Comparison of ENCODE assay signal across 29 mouse cellular contexts in genomic region chr11:79947265-79947664, GRCm38 (mm10).
"Had no signal": no experiment of that assay in that cellular context is flagged by ENCODE, and none has a peak within 500 bp of the region (broad histone marks: within the 10 kb centered on the region; RNA-seq: fewer than 3 reads in every experiment).

No protein-coding gene starts in this region.

- H3K4me1 ChIP-seq: embryonic facial prominence, embryonic 10.5 days; embryonic facial prominence, embryonic 12.5 days; embryonic facial prominence, embryonic 13.5 days; embryonic facial prominence, embryonic 15.5 days; forebrain, embryonic 10.5 days; forebrain, embryonic 12.5 days; forebrain, embryonic 13.5 days; forebrain, embryonic 15.5 days had no signal

- H3K9ac ChIP-seq: embryonic facial prominence, embryonic 12.5 days; embryonic facial prominence, embryonic 13.5 days; embryonic facial prominence, embryonic 15.5 days; forebrain, embryonic 12.5 days; forebrain, embryonic 13.5 days; forebrain, embryonic 15.5 days; forebrain, postnatal 0 days had no signal

- H3K4me3 ChIP-seq: embryonic facial prominence, embryonic 10.5 days; embryonic facial prominence, embryonic 12.5 days; embryonic facial prominence, embryonic 13.5 days; embryonic facial prominence, embryonic 15.5 days; erythroblast, embryonic 14.5 days; forebrain, embryonic 10.5 days; forebrain, embryonic 12.5 days; forebrain, embryonic 13.5 days; forebrain, embryonic 15.5 days; gastrocnemius, adult 2 months; heart, adult 2 months had no signal

- H3K9me3 ChIP-seq: embryonic facial prominence, embryonic 10.5 days; embryonic facial prominence, embryonic 12.5 days; embryonic facial prominence, embryonic 13.5 days; embryonic facial prominence, embryonic 15.5 days; forebrain, embryonic 10.5 days; forebrain, embryonic 12.5 days; forebrain, embryonic 13.5 days; forebrain, embryonic 15.5 days had no signal

- DNase-seq: cerebellum, adult 2 months; cerebellum, adult 8-10 months; cerebellum, adult 9-10 months; cerebellum, adult 9-11 months; cerebellum, postnatal 10 days; cerebellum, postnatal 14 days; cerebellum, postnatal 25 days; cerebellum, postnatal 36 days; embryo, embryonic 11 days; forebrain, postnatal 0 days; gastrocnemius, adult 2 months; gastrocnemius, postnatal 10 days; gastrocnemius, postnatal 14 days; gastrocnemius, postnatal 25 days; gastrocnemius, postnatal 36 days; heart, adult 11 months; heart, adult 18-20 months; heart, adult 2 months had no signal

- H3K4me2 ChIP-seq: embryonic facial prominence, embryonic 12.5 days; embryonic facial prominence, embryonic 13.5 days; embryonic facial prominence, embryonic 15.5 days; forebrain, embryonic 12.5 days; forebrain, embryonic 13.5 days; forebrain, embryonic 15.5 days had no signal

- H3K27me3 ChIP-seq: embryonic facial prominence, embryonic 12.5 days; embryonic facial prominence, embryonic 13.5 days; embryonic facial prominence, embryonic 15.5 days; forebrain, embryonic 12.5 days; forebrain, embryonic 13.5 days; forebrain, embryonic 15.5 days had no signal

- H3K27ac ChIP-seq: embryonic facial prominence, embryonic 10.5 days; embryonic facial prominence, embryonic 12.5 days; embryonic facial prominence, embryonic 13.5 days; embryonic facial prominence, embryonic 15.5 days; forebrain, embryonic 10.5 days; forebrain, embryonic 12.5 days; forebrain, embryonic 13.5 days; forebrain, embryonic 15.5 days; gastrocnemius, adult 2 months; heart, adult 2 months had no signal

- ATAC-seq: forebrain, embryonic 13.5 days; forebrain, embryonic 14.5 days; forebrain, embryonic 15.5 days; forebrain, embryonic 16.5 days; forebrain, postnatal 0 days had no signal
